Mouse (Mus musculus) frontal cortex, postnatal 10 days (tissue): Measurements from ENCODE around the gene Cadps2.

Source experiments
- DNase-seq, 2 experiments: peaks; one replicate each; pipeline ENCODE4 v3.0.0; 2022; ENCODE audit warnings: low spot score in 2 of 2, mixed read lengths in 1 of 2

Gene Cadps2

DNA sequence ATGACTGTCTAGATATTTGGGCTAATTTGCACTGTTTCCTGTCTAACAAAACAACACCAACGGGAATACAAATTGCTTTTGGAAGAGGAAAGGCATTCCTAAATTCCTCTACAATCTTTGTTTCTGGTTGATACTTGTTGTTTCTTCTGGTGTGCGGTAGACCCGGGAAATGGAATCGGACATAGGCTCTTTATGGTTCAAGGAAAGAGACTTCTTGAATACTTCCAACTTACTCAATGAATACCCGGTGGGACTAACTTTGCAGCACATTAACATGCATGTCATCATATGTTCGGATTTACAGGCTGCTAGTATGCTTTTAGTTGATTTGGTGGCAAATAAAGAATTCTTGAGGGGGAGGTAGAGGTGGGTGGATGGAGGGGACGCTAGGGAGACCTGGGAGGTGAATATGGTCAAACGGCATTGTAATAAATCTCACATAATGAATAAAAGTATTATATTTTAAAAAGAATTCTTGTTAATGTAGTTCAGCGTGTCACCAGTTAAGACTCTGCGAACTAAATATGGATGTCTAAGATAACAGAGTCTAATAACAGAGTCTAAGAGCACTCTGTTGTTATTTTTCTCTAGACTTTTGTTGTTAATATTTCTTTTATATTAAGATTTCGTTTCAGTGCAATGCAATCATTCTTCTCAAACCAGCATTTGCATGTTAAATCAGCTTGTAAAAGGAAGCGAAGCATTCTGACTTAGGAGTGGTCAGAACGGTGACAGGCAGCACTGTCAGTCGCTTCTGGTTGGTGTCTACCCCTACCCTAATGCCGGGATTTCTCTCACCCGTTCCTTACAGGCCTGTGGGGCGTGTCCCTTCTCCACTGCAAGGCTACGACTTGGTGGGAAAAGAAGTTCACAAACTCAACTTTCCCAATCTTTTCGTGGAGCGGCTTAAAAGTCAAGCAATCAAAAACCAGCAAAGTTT lies 586.8 kb downstream of the Cadps2 start:
- DNase-seq, result no peak

DNA sequence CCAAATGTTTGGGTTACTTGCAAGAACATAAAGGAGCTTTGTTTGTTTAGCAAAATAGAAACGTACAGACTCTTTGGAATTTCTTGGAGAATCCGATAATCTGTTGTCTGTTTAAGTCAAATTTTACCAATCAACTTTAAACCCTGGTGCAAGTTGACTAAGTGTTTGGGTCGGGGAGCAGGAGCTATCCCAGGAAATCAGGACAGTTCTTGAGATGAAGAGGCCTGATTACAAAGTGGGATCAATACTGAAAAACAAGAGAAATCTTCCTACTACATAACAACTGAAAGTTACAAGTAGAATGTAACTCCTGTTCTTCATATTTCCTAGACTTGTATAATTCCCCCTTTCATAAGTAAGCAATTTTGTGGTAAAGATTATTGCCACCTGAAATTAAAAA lies 587.8 kb downstream of the Cadps2 start:
- DNase-seq, result no peak

- DNase-seq, result no peak
These were observed 588.8 kb downstream of the Cadps2 start for GRCm38 (mm10) chr6:23250288-23250955.

DNA sequence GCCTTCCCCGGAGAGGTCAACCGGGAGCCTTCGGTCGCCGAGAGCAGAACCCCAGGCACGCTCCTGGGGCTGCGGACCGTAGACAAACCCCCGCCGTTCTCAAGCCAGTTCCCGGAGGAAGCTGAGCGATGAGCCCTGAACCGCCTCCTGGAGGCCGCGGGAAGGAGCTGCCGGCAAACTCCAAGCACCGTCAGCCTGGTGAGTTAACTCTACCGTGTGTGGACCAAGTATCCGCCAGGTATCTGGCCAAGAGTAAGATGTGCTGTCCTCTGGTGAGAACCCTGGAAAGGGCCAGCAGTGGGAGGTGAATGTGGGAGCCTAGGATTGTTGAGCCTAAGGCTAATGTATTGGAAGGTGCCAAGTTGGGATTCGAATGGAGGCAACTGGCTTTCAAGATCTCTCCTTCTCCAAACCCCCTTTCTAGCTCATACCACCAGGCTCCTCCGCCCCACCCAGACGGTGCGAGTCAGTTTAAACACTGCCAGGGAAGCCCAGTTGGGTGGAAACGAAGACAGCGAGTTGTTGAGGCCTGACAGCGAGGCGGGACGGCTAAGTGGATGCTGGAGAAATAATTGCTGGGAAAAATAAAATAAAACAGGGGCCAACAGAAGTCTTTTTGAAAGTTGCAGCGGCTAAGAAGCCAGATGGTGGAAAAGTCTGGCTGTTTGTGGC lies 589.5 kb downstream of the Cadps2 start:
- DNase-seq, result no peak

- no peak for DNase-seq
These were observed 590.2 kb downstream of the Cadps2 start for GRCm38 (mm10) chr6:23249053-23249401.

DNA sequence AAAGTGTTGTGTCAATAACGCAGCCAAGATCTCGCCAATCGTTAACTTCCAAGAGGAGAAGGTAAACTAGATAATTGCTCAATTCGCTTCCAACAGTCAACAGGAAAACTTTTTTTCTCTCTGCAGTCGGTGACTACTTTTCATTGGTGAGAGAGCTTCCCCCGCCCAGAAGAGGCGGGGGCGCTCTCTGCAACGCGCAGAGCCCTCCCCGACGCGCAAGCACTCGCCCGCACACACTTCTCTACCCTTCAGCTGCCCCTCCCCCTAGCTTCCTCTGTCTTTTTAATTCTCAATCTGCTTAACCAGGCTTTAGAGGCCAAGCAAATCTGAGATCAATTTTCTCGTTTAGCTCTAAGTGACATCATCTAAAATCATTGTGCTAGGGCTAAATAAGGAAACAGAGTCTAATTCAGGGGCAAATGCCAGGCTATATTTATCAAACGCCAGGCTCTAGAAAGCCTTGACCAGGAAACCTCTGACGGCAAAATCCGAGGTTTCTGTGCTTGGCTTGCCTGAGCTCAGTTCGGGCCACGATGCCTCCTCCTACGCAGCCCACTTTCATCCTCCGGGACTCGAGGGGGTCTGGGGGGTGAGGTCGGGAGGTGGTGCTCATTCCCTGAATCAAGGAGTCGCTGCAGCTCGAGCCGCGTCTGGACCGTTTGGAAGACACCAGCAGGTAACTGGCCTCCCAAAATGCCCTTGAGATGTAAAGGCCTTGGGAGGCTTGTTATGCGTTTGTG lies 590.7 kb downstream of the Cadps2 start, which contains the start of gene Fezf1:
Fezf1 (minus strand) TSS at position 50 of the 740 bp plus-strand sequence.
- DNase-seq, result no peak

GRCm38 (mm10) chr6:23247512-23248312 lies 591.5 kb downstream of the Cadps2 start:
- DNase-seq, result no peak

GRCm38 (mm10) chr6:23246790-23247511 lies 592.3 kb downstream of the Cadps2 start:
- no peak for DNase-seq

DNA sequence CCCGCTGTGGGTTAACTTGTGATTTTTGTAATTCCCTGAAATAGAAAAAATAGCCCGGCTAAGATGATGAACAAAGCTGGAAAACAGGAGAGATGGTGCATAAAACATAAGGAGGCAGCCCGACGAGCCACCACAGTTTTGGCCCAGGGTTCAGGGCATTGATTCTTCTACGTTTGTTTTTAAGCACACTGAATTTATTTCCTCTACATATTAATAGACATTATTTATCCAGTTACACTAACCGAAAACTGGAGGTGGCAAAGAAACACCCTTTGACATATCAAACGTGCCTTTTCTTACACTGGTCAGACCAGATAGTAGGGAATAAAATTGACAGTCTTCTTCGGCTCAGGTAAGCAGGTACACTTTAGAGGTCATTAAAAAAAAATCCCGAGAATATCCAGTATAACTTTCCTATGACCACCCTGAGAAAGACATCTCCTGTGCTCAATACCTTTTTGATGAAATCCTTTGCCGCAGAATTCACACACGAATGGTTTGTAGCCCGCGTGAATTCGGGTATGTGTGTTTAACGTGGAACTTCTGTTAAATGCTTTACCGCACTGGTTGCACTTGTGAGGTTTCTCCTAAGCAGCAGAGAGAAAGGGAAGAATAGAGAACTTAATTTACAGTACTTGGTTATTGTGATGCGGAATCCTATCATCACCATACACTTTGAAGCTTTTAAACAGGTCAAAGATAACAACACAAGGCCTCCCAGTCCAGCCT lies 593.0 kb downstream of the Cadps2 start:
- DNase-seq, result no peak

GRCm38 (mm10) chr6:23245545-23246011 lies 593.6 kb downstream of the Cadps2 start:
- DNase-seq, result no peak

DNA sequence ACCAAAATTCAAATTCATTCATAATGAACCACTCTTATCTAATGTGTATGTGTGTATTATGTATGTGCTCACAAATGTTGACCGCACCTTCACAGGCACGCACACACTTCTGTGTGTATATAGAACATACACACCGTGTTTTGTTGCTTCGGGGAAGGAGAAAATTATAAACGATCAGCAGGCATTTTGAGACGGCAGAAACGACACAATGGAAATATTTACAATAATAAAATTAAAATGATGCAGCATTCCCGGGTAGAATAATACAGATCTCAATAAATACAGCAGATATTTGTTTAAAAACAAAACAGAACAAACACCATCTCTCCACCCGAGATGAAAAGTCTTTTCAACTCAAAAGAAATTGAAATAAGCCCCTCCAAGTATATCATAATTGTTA lies 594.1 kb downstream of the Cadps2 start:
- DNase-seq, result no peak

GRCm38 (mm10) chr6:23243821-23244760 lies 595.1 kb downstream of the Cadps2 start:
- no peak for DNase-seq
